Mouse (Mus musculus) CH12.LX (cell line): ENCODE data around the gene Olfr1076. TPM values are rescaled to one million over a fixed set of nuclear protein-coding genes. Genes with fewer than 3 reads are reported as not detected.

ENCODE experiments used
- DNase-seq: peaks from one replicate; pipeline ENCODE4 v3.0.0-alpha.2; 2013; ENCODE audit errors: extremely low read depth
- H3K27ac ChIP-seq: 2 replicates; pipeline ENCODE4 v1.5.1; 2012; ENCODE audit warnings: low read depth, mild to moderate bottlenecking, control low read depth, moderate library complexity; ENCODE audit not compliant: insufficient read depth
- H3K27me3 ChIP-seq: replicated peaks from 2 replicates; pipeline ENCODE3; 2012; ENCODE audit warnings: inconsistent platforms
- H3K36me3 ChIP-seq, 2 experiments: replicated peaks in 1 of 2; 2 replicates each; pipeline versions ENCODE3 to v1.6.1; 2012; ENCODE audit warnings: inconsistent platforms in 1 of 2, low read length in 1 of 2, mild to moderate bottlenecking in 1 of 2, mixed read lengths in 1 of 2, moderate library complexity in 1 of 2; ENCODE audit not compliant: control insufficient read depth in 1 of 2, insufficient read depth in 1 of 2
- H3K4me1 ChIP-seq, 2 experiments: 2 replicates each; pipeline ENCODE4 v1.6.1; 2012; ENCODE audit warnings: inconsistent platforms in 1 of 2, moderate library complexity in 1 of 2; ENCODE audit not compliant: insufficient read depth in 2 of 2, control insufficient read depth in 1 of 2
- H3K4me2 ChIP-seq: 2 replicates; pipeline ENCODE4 v1.6.1; 2012; ENCODE audit warnings: low read depth, mild to moderate bottlenecking, control low read depth; ENCODE audit not compliant: poor library complexity, insufficient read depth, severe bottlenecking
- H3K4me3 ChIP-seq, 3 experiments: fragments of 150-350 bp in 1 of 3; sonication (generic) in 1 of 3; replicated peaks in 1 of 3; 2 replicates each; pipeline versions ENCODE3 to v1.5.1; 2011 to 2012; ENCODE audit warnings: low read depth in 2 of 3, low read length in 2 of 3, mild to moderate bottlenecking in 2 of 3, moderate library complexity in 2 of 3, control low read depth in 1 of 3, improper control_type of control experiment in 1 of 3, inconsistent platforms in 1 of 3, mixed read lengths in 1 of 3; ENCODE audit not compliant: poor library complexity in 1 of 3
- H3K79me2 ChIP-seq: replicated peaks from 2 replicates; pipeline ENCODE4 v1.6.1; 2012; ENCODE audit warnings: mild to moderate bottlenecking, moderate library complexity; ENCODE audit not compliant: control insufficient read depth, poor library complexity, insufficient read depth, severe bottlenecking; ENCODE audit errors: extremely low read depth
- H3K9ac ChIP-seq: 2 replicates; pipeline ENCODE4 v1.6.1; 2012; ENCODE audit warnings: low read depth, mild to moderate bottlenecking, control low read depth, moderate library complexity; ENCODE audit not compliant: insufficient read depth
- H3K9me3 ChIP-seq: replicated peaks from 2 replicates; pipeline ENCODE3; 2012; ENCODE audit warnings: low read length, inconsistent platforms, mixed read lengths
- CHD1 ChIP-seq: IDR thresholded peaks from 2 replicates; pipeline ENCODE4 v1.6.1; 2012; ENCODE audit warnings: low read depth, low read length, improper control_type of control experiment, inconsistent platforms
- CHD2 ChIP-seq: IDR thresholded peaks from 2 replicates; pipeline ENCODE4 v1.6.1; 2011; ENCODE audit warnings: low read length, improper control_type of control experiment
- E2F4 ChIP-seq: IDR thresholded peaks from 2 replicates; pipeline ENCODE4 v1.6.1; 2011; ENCODE audit warnings: low read depth, low read length, improper control_type of control experiment; ENCODE audit not compliant: insufficient replicate concordance
- ELF1 ChIP-seq: IDR thresholded peaks from 2 replicates; pipeline ENCODE4 v1.6.1; 2014; ENCODE audit warnings: low read depth, mild to moderate bottlenecking, inconsistent platforms, low read length, improper control_type of control experiment
- EP300 ChIP-seq: IDR thresholded peaks from 2 replicates; pipeline ENCODE4 v1.6.1; 2011; ENCODE audit warnings: low read length, improper control_type of control experiment
- ETS1 ChIP-seq: conservative IDR thresholded peaks from 2 replicates; pipeline ENCODE4 v1.6.1; 2012; ENCODE audit warnings: low read depth, mild to moderate bottlenecking, inconsistent platforms, low read length, improper control_type of control experiment, moderate library complexity
- GABPA ChIP-seq: IDR thresholded peaks from 2 replicates; pipeline ENCODE4 v1.6.1; 2012; ENCODE audit warnings: low read depth, low read length, improper control_type of control experiment, inconsistent platforms; ENCODE audit not compliant: insufficient replicate concordance
- HCFC1 ChIP-seq: IDR thresholded peaks from 2 replicates; pipeline ENCODE4 v1.6.1; 2012; ENCODE audit warnings: low read depth, mild to moderate bottlenecking, inconsistent platforms, low read length, improper control_type of control experiment
- KAT2A ChIP-seq: IDR thresholded peaks from 2 replicates; pipeline ENCODE4 v1.6.1; 2012; ENCODE audit warnings: low read length, improper control_type of control experiment, inconsistent platforms; ENCODE audit not compliant: insufficient replicate concordance
- MAFK ChIP-seq: IDR thresholded peaks from 2 replicates; pipeline ENCODE4 v1.6.1; 2011; ENCODE audit warnings: low read length, improper control_type of control experiment; ENCODE audit not compliant: insufficient replicate concordance
- MAZ ChIP-seq: IDR thresholded peaks from 2 replicates; pipeline ENCODE4 v1.6.1; 2012; ENCODE audit warnings: low read depth, mild to moderate bottlenecking, inconsistent platforms, low read length, improper control_type of control experiment, moderate library complexity
- MEF2A ChIP-seq: IDR thresholded peaks from 2 replicates; pipeline ENCODE4 v1.6.1; 2014; ENCODE audit warnings: low read depth, mild to moderate bottlenecking, inconsistent platforms, low read length, improper control_type of control experiment, borderline replicate concordance
- MXI1 ChIP-seq: IDR thresholded peaks from 2 replicates; pipeline ENCODE4 v1.6.1; 2011; ENCODE audit warnings: mild to moderate bottlenecking, low read depth, low read length, improper control_type of control experiment
- MYC ChIP-seq: IDR thresholded peaks from 2 replicates; pipeline ENCODE4 v1.6.1; 2011; ENCODE audit warnings: low read depth, mild to moderate bottlenecking, improper control_type of control experiment, low read length
- POLR2A ChIP-seq: IDR thresholded peaks from 2 replicates; pipeline ENCODE4 v1.6.1; 2011; ENCODE audit warnings: low read depth, mild to moderate bottlenecking, improper control_type of control experiment, low read length
- POLR2AphosphoS2 ChIP-seq: IDR thresholded peaks from 2 replicates; pipeline ENCODE4 v1.6.1; 2011; ENCODE audit warnings: low read depth, low read length, improper control_type of control experiment
- SIN3A ChIP-seq: IDR thresholded peaks from 2 replicates; pipeline ENCODE4 v1.6.1; 2012; ENCODE audit warnings: low read length, improper control_type of control experiment, inconsistent platforms
- TBP ChIP-seq: conservative IDR thresholded peaks from 2 replicates; pipeline ENCODE4 v1.6.1; 2011; ENCODE audit warnings: low read depth, low read length, improper control_type of control experiment
- TCF12 ChIP-seq: IDR thresholded peaks from 2 replicates; pipeline ENCODE4 v1.6.1; 2014; ENCODE audit warnings: low read depth, mild to moderate bottlenecking, inconsistent platforms, low read length, improper control_type of control experiment
- UBTF ChIP-seq: IDR thresholded peaks from 2 replicates; pipeline ENCODE4 v1.6.1; 2012; ENCODE audit warnings: low read depth, mild to moderate bottlenecking, inconsistent platforms, low read length, improper control_type of control experiment, moderate library complexity
- USF1 ChIP-seq: IDR thresholded peaks from 2 replicates; pipeline ENCODE4 v1.6.1; 2014; ENCODE audit warnings: low read depth, mild to moderate bottlenecking, inconsistent platforms, low read length, improper control_type of control experiment
- ZMIZ1 ChIP-seq: IDR thresholded peaks from 2 replicates; pipeline ENCODE4 v1.6.1; 2012; ENCODE audit warnings: low read depth, mild to moderate bottlenecking, inconsistent platforms, low read length, improper control_type of control experiment
- dilution Hi-C: fragments of 300-500 bp; cut with MboI; formaldehyde crosslinking; loops from 2 replicates; pipeline ENCODE4 v1.14.3; 2020; ENCODE audit warnings: low sequenced_read_pairs; ENCODE audit not compliant: extremely low pct_unique_long_range_greater_than_20kb, extremely low pct_ligation_motif_present
- in situ Hi-C: fragments of 300-500 bp; cut with MboI; formaldehyde crosslinking; loops from 3 replicates; pipeline ENCODE4 v1.14.3; 2019; ENCODE audit warnings: low sequenced_read_pairs, low pct_ligation_motif_present, low pct_unique_long_range_greater_than_20kb, mixed read lengths
- polyA plus RNA-seq: library from polyadenylated mRNA; unstranded; fragments of >175 nt; gene quantifications from 2 replicates; pipeline ENCODE4 v1.2.1, GENCODE M21; 2012; ENCODE audit warnings: low read depth; ENCODE audit not compliant: insufficient read length
- total RNA-seq, 2 experiments: library from RNA; depleted of rRNA; stranded (reverse); fragments of 300-350 nt in 1 of 2; fragments of >200 nt in 1 of 2; gene quantifications; 2 replicates each; pipeline ENCODE4 v1.2.3; 2012 to 2014

The Olfr1076 gene
- total RNA-seq (2012; rRNA removed) (not detected in 2 replicates), total RNA-seq (2014; rRNA removed) (not detected in 2 replicates), polyA plus RNA-seq (not detected in 2 replicates)

- in situ Hi-C loops = no loop called here
- dilution Hi-C loops = no loop called here
- H3K27ac ChIP-seq = no peak within 1 kb of the TSS
Observed at GRCm38 (mm10) chr2:86508161-86508560, at the start of gene Olfr1076. TSS of gene Olfr1076 (plus strand) at chr2:86508461.

GRCm38 (mm10) chr2:86460434-86460833, 47.8 kb upstream of the Olfr1076 start:
- no peak overlapping the region for H3K4me3 ChIP-seq
- DNase-seq = no peak
- in situ Hi-C loops = loop anchor here (25.0 kb wide), 1 partner anchor 723 kb away; no protein-coding TSS in a partner anchor
- peaks cover 5% of the 10 kb centered on the region for H3K9me3 ChIP-seq
- H3K4me2 ChIP-seq = no peak overlapping the region
- dilution Hi-C loops = no loop called here
- no peaks in the 10 kb centered on the region for H3K4me1 ChIP-seq
- H3K9ac ChIP-seq = no peak overlapping the region
- no peaks in the 10 kb centered on the region for H3K36me3 ChIP-seq
- H3K27ac ChIP-seq = no peak overlapping the region
- no peak for TF ChIP-seq KAT2A
- TF ChIP-seq UBTF = no peak
- TF ChIP-seq MAFK = no peak
- TF ChIP-seq GABPA = no peak
- TF ChIP-seq MAZ = no peak
- no peak for TF ChIP-seq POLR2AphosphoS2
- TF ChIP-seq MYC = no peak
- no peak for TF ChIP-seq USF1
- no peaks in the 10 kb centered on the region for H3K27me3 ChIP-seq
- no peaks in the 10 kb centered on the region for H3K79me2 ChIP-seq

More at GRCm38 (mm10) chr2:86508161-86508560, at the start of gene Olfr1076:
- Histone ChIP-seq H3K9me3 (peaks cover 9% of the 10 kb centered on the region), H3K79me2 (no peaks in the 10 kb centered on the region), H3K36me3 (no peaks in the 10 kb centered on the region), H3K4me1 (no peaks in the 10 kb centered on the region), H3K4me3 (no peak within 1 kb of the TSS), H3K4me2 (no peak within 1 kb of the TSS), H3K9ac (no peak within 1 kb of the TSS), H3K27me3 (no peaks in the 10 kb centered on the region)
- no peak for DNase-seq
- TF ChIP-seq CHD2 (no peak), SIN3A (no peak), MEF2A (no peak), HCFC1 (no peak), USF1 (no peak), MXI1 (no peak), E2F4 (no peak), POLR2AphosphoS2 (no peak), TBP (no peak), EP300 (no peak), CHD1 (no peak), UBTF (no peak), ELF1 (no peak), ZMIZ1 (no peak), POLR2A (no peak), ETS1 (no peak), TCF12 (no peak)
